Mouse (Mus musculus) layer of hippocampus, adult 2 months (tissue): ENCODE results near the gene Six4. TPM values are rescaled to one million over a fixed set of nuclear protein-coding genes. Genes with fewer than 3 reads are reported as not detected.
"Not testable (repeated sequence)": the region's sequence is repeated elsewhere in the genome, so short reads cannot be mapped to it uniquely, and the experiment has no call there.

ENCODE experiments used
- DNase-seq, 2 experiments: peaks; one replicate each; pipeline ENCODE4 v3.0.0; 2022; ENCODE audit warnings: low spot score in 2 of 2
- H3K27ac ChIP-seq: fragments of 200-600 bp; 2 replicates; pipeline ENCODE4 v1.8.1; 2022
- H3K4me3 ChIP-seq: fragments of 200-600 bp; 2 replicates; pipeline ENCODE4 v1.8.1; 2022; ENCODE audit warnings: mild to moderate bottlenecking
- CTCF ChIP-seq: fragments of 200-600 bp; conservative IDR thresholded peaks from 2 replicates; pipeline ENCODE4 v1.8.1; 2022; ENCODE audit warnings: antibody characterized with exemption, mild to moderate bottlenecking, moderate library complexity
- total RNA-seq, 2 experiments: library from RNA; stranded (reverse); gene quantifications; 2 replicates each; pipeline ENCODE4 v1.2.3; 2021

Six4 gene
- total RNA-seq, 2 experiments from 2014 or later, result 0.77 to 1.0 TPM

- DNase-seq, result no peak
- Histone ChIP-seq H3K27ac (no peak overlapping the region), H3K4me3 (peak overlapping the region; percentile 23)
- no peak for TF ChIP-seq CTCF
These were observed 2.7 kb downstream of the Six4 start for GRCm38 (mm10) chr12:73110431-73111111.

- Histone ChIP-seq H3K4me3 (no peak overlapping the region), H3K27ac (no peak overlapping the region)
- no peak for DNase-seq
- no peak for TF ChIP-seq CTCF
These were observed 5.4 kb downstream of the Six4 start for GRCm38 (mm10) chr12:73107821-73108220.

GRCm38 (mm10) chr12:73103713-73104112, 9.5 kb downstream of the Six4 start:
- Histone ChIP-seq H3K27ac (no peak overlapping the region), H3K4me3 (no peak overlapping the region)
- DNase-seq, result no peak
- TF ChIP-seq CTCF, result no peak

GRCm38 (mm10) chr12:73098593-73098992, 14.7 kb downstream of the Six4 start:
- H3K4me3 ChIP-seq, result no peak overlapping the region
- no peak for TF ChIP-seq CTCF
- H3K27ac ChIP-seq, result no peak overlapping the region
- no peak for DNase-seq

- H3K4me3 ChIP-seq, DNase-seq, H3K27ac ChIP-seq: not testable (repeated sequence)
These were observed 17.1 kb downstream of the Six4 start for GRCm38 (mm10) chr12:73096177-73096576.

GRCm38 (mm10) chr12:73094605-73095004, 18.7 kb downstream of the Six4 start:
- DNase-seq, result no peak
- Histone ChIP-seq H3K4me3 (no peak overlapping the region), H3K27ac (no peak overlapping the region)
- no peak for TF ChIP-seq CTCF

- DNase-seq, result no peak
- Histone ChIP-seq H3K27ac (no peak overlapping the region), H3K4me3 (no peak overlapping the region)
- no peak for TF ChIP-seq CTCF
These were observed 19.1 kb downstream of the Six4 start for GRCm38 (mm10) chr12:73094189-73094588.

- DNase-seq, result no peak
- Histone ChIP-seq H3K4me3 (no peak overlapping the region), H3K27ac (no peak overlapping the region)
- no peak for TF ChIP-seq CTCF
These were observed 22.5 kb downstream of the Six4 start for GRCm38 (mm10) chr12:73090672-73091335.

- TF ChIP-seq CTCF, result no peak
- Histone ChIP-seq H3K4me3 (no peak overlapping the region), H3K27ac (no peak overlapping the region)
- DNase-seq, result no peak
These were observed 24.3 kb downstream of the Six4 start for GRCm38 (mm10) chr12:73088911-73089310.

- DNase-seq, result no peak
- no peak overlapping the region for H3K27ac ChIP-seq
- no peak overlapping the region for H3K4me3 ChIP-seq
- no peak for TF ChIP-seq CTCF
These were observed 24.8 kb downstream of the Six4 start for GRCm38 (mm10) chr12:73088500-73088899.

- no peak for TF ChIP-seq CTCF
- no peak for DNase-seq
These were observed 26.2 kb downstream of the Six4 start for GRCm38 (mm10) chr12:73087086-73087485.

GRCm38 (mm10) chr12:73085739-73086630, 27.3 kb downstream of the Six4 start:
- DNase-seq, result no peak
- Histone ChIP-seq H3K4me3 (no peak overlapping the region), H3K27ac (no peak overlapping the region)
- TF ChIP-seq CTCF, result no peak

More at GRCm38 (mm10) chr12:73087086-73087485, 26.2 kb downstream of the Six4 start:
- Histone ChIP-seq H3K4me3 (no peak overlapping the region), H3K27ac (no peak overlapping the region)

- no peak overlapping the region for H3K27ac ChIP-seq
- DNase-seq, result no peak
- no peak overlapping the region for H3K4me3 ChIP-seq
- TF ChIP-seq CTCF, result no peak
These were observed 29.5 kb downstream of the Six4 start for GRCm38 (mm10) chr12:73083773-73084172.

GRCm38 (mm10) chr12:73081828-73082227, 31.4 kb downstream of the Six4 start:
- DNase-seq, H3K27ac ChIP-seq, H3K4me3 ChIP-seq: not testable (repeated sequence)
